ENCODE assay signal across 8 mouse cellular contexts in the genomic region with DNA sequence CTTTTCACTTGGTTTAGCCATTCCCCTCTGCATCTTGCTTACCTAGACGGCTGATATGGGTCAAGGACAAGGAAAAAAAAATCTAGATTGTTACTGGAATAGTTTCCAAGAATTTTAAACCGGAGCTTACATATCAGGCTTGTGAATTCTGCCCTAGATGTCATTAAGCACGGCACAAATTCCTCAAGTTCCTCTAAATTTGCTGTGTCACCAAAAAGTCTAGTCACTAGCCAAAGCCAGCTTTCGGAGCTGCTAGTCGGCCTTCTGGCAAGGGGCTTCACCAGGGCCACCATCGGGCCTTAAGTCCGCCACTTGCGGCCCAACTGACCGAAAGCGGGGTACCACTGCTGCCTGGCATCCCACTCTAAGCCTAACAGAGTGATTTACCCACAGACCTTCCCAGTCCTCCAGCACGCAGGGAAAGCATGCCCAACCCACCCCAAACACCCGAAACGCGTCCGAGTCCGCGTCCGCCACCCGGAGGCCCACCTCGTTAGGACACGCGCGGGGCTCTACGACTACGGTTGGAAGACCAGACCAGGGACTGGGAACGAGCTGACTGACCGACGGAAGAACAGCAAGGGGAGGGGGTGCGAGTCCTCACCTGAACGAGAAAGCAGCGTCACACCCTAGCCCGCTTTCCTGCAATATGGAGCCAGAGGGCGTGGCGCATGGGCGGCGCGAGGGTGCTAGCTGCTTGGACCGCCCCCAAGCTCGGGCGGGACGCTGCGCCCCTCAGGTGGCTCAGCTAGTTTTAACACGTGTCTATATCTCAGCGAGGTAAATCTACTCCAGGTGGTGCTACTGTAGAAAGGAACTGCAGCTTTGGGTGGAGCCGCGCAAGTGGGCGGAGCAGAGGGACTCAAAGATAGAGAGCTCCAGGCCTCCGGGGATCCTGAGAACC. TPM values are rescaled to one million over a fixed set of nuclear protein-coding genes. Genes with fewer than 3 reads are reported as not detected.
A peak's percentile ranks its signal among the peaks of the same experiment; 100 is the strongest.
DNase-seq lines count a peak whose midpoint lies in the region; ATAC-seq and TF ChIP-seq lines count a peak whose summit lies in the region.

TSS of gene Anxa7 (minus strand) at position 843 of the 904 bp plus-strand sequence.

- ATAC-seq in erythroblast, adult 5-6 weeks (replicated peaks; ENCODE audit: low FRiP score, poor library complexity, severe bottlenecking), result peak; percentile 83
- ATAC-seq in kidney, embryonic 16.5 days (ENCODE audit: low FRiP score, low TSS enrichment), result peak; percentile 94
- peak; percentile 91 for ATAC-seq in stomach, embryonic 14.5 days (ENCODE audit: insufficient number of reproducible peaks, insufficient read depth, low FRiP score, low read depth)

- peak within 1 kb of the TSS; percentile 88 for H3K4me3 ChIP-seq in heart, embryonic 10.5 days
- H3K4me3 ChIP-seq in kidney, embryonic 16.5 days (ENCODE audit: low read length), result peak within 1 kb of the TSS; percentile 85
- peak within 1 kb of the TSS; percentile 87 for H3K4me3 ChIP-seq in liver, adult 2 months (ENCODE audit: insufficient read depth, low read depth, low read length)
- H3K4me3 ChIP-seq in stomach, embryonic 14.5 days (ENCODE audit: low read depth, low read length), result peak within 1 kb of the TSS; percentile 70

- TF ChIP-seq POLR2A in liver, adult 2 months (IDR thresholded peaks at IDR 0.05; ENCODE audit: extremely low read depth, insufficient read depth, low read length), result peak; percentile 71

- no peaks in the 10 kb centered on the region for H3K9me3 ChIP-seq in heart, embryonic 10.5 days
- no peaks in the 10 kb centered on the region for H3K9me3 ChIP-seq in kidney, embryonic 16.5 days (ENCODE audit: low read length)
- no peaks in the 10 kb centered on the region for H3K9me3 ChIP-seq in stomach, embryonic 14.5 days (ENCODE audit: control insufficient read depth, low read depth, low read length)

- peaks cover 17% of the 10 kb centered on the region for H3K4me1 ChIP-seq in heart, embryonic 10.5 days
- H3K4me1 ChIP-seq in kidney, embryonic 16.5 days (ENCODE audit: insufficient read depth, low read length), result peaks cover 3% of the 10 kb centered on the region; the same call in 1 of the 2 replicates
- peaks cover 12% of the 10 kb centered on the region for H3K4me1 ChIP-seq in liver, adult 2 months (ENCODE audit: control insufficient read depth, insufficient read depth, low read length)
- peaks cover 5% of the 10 kb centered on the region; the same call in 1 of the 2 replicates for H3K4me1 ChIP-seq in stomach, embryonic 14.5 days (ENCODE audit: control insufficient read depth, insufficient read depth, low read length)

- H3K27ac ChIP-seq in heart, embryonic 10.5 days, result peak within 1 kb of the TSS; percentile 87
- H3K27ac ChIP-seq in kidney, embryonic 16.5 days (ENCODE audit: low read length), result peak within 1 kb of the TSS; percentile 69
- peak within 1 kb of the TSS; percentile 81 for H3K27ac ChIP-seq in liver, adult 2 months (replicated peaks; ENCODE audit: insufficient read depth, low read depth, low read length)
- H3K27ac ChIP-seq in stomach, embryonic 14.5 days (ENCODE audit: low read length), result peak within 1 kb of the TSS; percentile 68

- TF ChIP-seq CTCF in liver, adult 2 months (IDR thresholded peaks at IDR 0.05; ENCODE audit: low read depth, low read length), result no peak

- peaks cover 11% of the 10 kb centered on the region for H3K36me3 ChIP-seq in heart, embryonic 10.5 days
- H3K36me3 ChIP-seq in kidney, embryonic 16.5 days (ENCODE audit: insufficient read depth, low read length), result peaks cover 10% of the 10 kb centered on the region; the same call in 1 of the 2 replicates
- H3K36me3 ChIP-seq in liver, adult 2 months (ENCODE audit: control insufficient read depth, insufficient read depth, low read length), result peaks cover 3% of the 10 kb centered on the region
- H3K36me3 ChIP-seq in stomach, embryonic 14.5 days (ENCODE audit: control insufficient read depth, insufficient read depth, low read length), result no peaks in the 10 kb centered on the region

- peak within 1 kb of the TSS; percentile 86 for H3K4me2 ChIP-seq in kidney, embryonic 16.5 days (replicated peaks; ENCODE audit: low read depth, low read length)
- H3K4me2 ChIP-seq in stomach, embryonic 14.5 days (replicated peaks; ENCODE audit: low read depth, low read length), result peak within 1 kb of the TSS; percentile 80

- no peaks in the 10 kb centered on the region for H3K27me3 ChIP-seq in heart, embryonic 10.5 days (ENCODE audit: insufficient read depth, poor library complexity, severe bottlenecking)
- H3K27me3 ChIP-seq in kidney, embryonic 16.5 days (ENCODE audit: insufficient read depth, low read length), result no peaks in the 10 kb centered on the region
- H3K27me3 ChIP-seq in liver, adult 2 months (ENCODE audit: control insufficient read depth, insufficient read depth, low read length), result no peaks in the 10 kb centered on the region
- no peaks in the 10 kb centered on the region for H3K27me3 ChIP-seq in stomach, embryonic 14.5 days (ENCODE audit: control insufficient read depth, insufficient read depth, low read length)

- peak within 1 kb of the TSS; percentile 84 for H3K9ac ChIP-seq in kidney, embryonic 16.5 days (replicated peaks; ENCODE audit: low read length)
- peak within 1 kb of the TSS; percentile 89 for H3K9ac ChIP-seq in liver, adult 2 months (ENCODE audit: low read depth, low read length)
- H3K9ac ChIP-seq in stomach, embryonic 14.5 days (replicated peaks; ENCODE audit: low read depth, low read length), result peak within 1 kb of the TSS; percentile 48

- H3K79me2 ChIP-seq in liver, adult 2 months (ENCODE audit: control insufficient read depth, insufficient read depth, low read length), result peaks cover 9% of the 10 kb centered on the region; the same call in 1 of the 2 replicates

- DNase-seq in B cell, adult 2 months, result peak; percentile 79 to 81
- peak; percentile 83 for DNase-seq in brain, adult 2 months (ENCODE audit: low read depth, low spot score)
- DNase-seq in heart, embryonic 10.5 days (ENCODE audit: low spot score), result peak; percentile 93
- DNase-seq in liver, adult 2 months (ENCODE audit: extremely low read depth, low read depth, low spot score), result peak; percentile 79
- DNase-seq in naive thymus-derived CD4-positive, alpha-beta T cell, adult 2 months (ENCODE audit: low read depth), result peak; percentile 81

- WGBS in heart, embryonic 10.5 days, result under 1% methylated on average over 48 of the region's 48 CpGs
- under 1% methylated on average over 48 of the region's 48 CpGs for WGBS in kidney, embryonic 16.5 days
- under 1% methylated on average over 48 of the region's 48 CpGs for WGBS in liver, adult 2 months
- 2% methylated on average over 48 of the region's 48 CpGs for whole genome bisulfite sequencing in stomach, embryonic 14.5 days

RNA-seq across cellular contexts. Expression of gene Anxa7, which starts in this region (rescaled TPM):
- total RNA-seq in erythroblast, adult 5-6 weeks (2015; ENCODE audit: low replicate concordance), result 107 and 122 TPM in 2 replicates
- 114 and 164 TPM in 2 replicates for total RNA-seq in erythroblast, adult 5-6 weeks (2017; ENCODE audit: low replicate concordance)
- polyA plus RNA-seq in heart, embryonic 10.5 days (2016; fragmentation: Nextera tagmentation; extraction: Ambion mirVana), result 36.6 and 38.5 TPM in 2 replicates
- 42.1 and 46.3 TPM in 2 replicates for polyA plus RNA-seq in kidney, embryonic 16.5 days (2015; fragmentation: Nextera tagmentation; extraction: Ambion mirVana)
- 92.6 and 103 TPM in 2 replicates for total RNA-seq in liver, adult 2 months (2014; rRNA removed)
- 42.8 and 59.6 TPM in 2 replicates for polyA plus RNA-seq in liver, adult 2 months (2012; rRNA removed)
- polyA plus RNA-seq in stomach, embryonic 14.5 days (2014; fragmentation: Nextera tagmentation; extraction: Ambion mirVana), result 57.4 and 60.2 TPM in 2 replicates

Comparison
In these comparisons a context has a peak if more than half of its experiments do, and no peak if none do; other contexts are left out.
1. Peak in every context shown above with its lines: DNase-seq, ATAC-seq, H3K4me3 ChIP-seq and H3K27ac ChIP-seq.